Mouse (Mus musculus) CD4-positive helper T cell, adult 2 months (primary cell): ENCODE measurements around the gene D430042O09Rik.

Source experiments
- DNase-seq: peaks from one replicate; pipeline ENCODE4 v3.0.0-alpha.2; 2012; ENCODE audit warnings: low read depth, missing footprints, low spot score

D430042O09Rik gene

GRCm38 (mm10) chr7:125872874-125873273 is 165.2 kb downstream of the D430042O09Rik start:
- no peak for DNase-seq

GRCm38 (mm10) chr7:125873971-125874495 is 166.3 kb downstream of the D430042O09Rik start:
- DNase-seq = no peak

GRCm38 (mm10) chr7:125878040-125878439 is 170.4 kb downstream of the D430042O09Rik start:
- DNase-seq = no peak

- DNase-seq = no peak
Measured at GRCm38 (mm10) chr7:125883232-125883631, 175.5 kb downstream of the D430042O09Rik start.

- no peak for DNase-seq
Measured at GRCm38 (mm10) chr7:125886116-125886680, 178.5 kb downstream of the D430042O09Rik start.

- no peak for DNase-seq
Measured at GRCm38 (mm10) chr7:125887124-125887523, 179.4 kb downstream of the D430042O09Rik start.

GRCm38 (mm10) chr7:125887761-125888160 is 180.1 kb downstream of the D430042O09Rik start:
- DNase-seq = no peak

GRCm38 (mm10) chr7:125888373-125888772 is 180.7 kb downstream of the D430042O09Rik start:
- no peak for DNase-seq

- DNase-seq = no peak
Measured at GRCm38 (mm10) chr7:125893621-125894020, 185.9 kb downstream of the D430042O09Rik start.

- no peak for DNase-seq
Measured at GRCm38 (mm10) chr7:125897059-125897458, 189.4 kb downstream of the D430042O09Rik start.

- DNase-seq = no peak
Measured at GRCm38 (mm10) chr7:125899036-125899435, 191.3 kb downstream of the D430042O09Rik start.

GRCm38 (mm10) chr7:125899916-125900315 is 192.2 kb downstream of the D430042O09Rik start:
- DNase-seq = no peak

- DNase-seq = no peak
Measured at GRCm38 (mm10) chr7:125900386-125901161, 192.9 kb downstream of the D430042O09Rik start.

- no peak for DNase-seq
Measured at GRCm38 (mm10) chr7:125920801-125921200, 213.1 kb downstream of the D430042O09Rik start.

- DNase-seq = no peak
Measured at GRCm38 (mm10) chr7:125924044-125924443, 216.4 kb downstream of the D430042O09Rik start.
